Mouse (Mus musculus): ENCODE data around the gene Tacr2. TPM values are rescaled to one million over a fixed set of nuclear protein-coding genes. Genes with fewer than 3 reads are reported as not detected.
A peak's percentile ranks its signal among the peaks of the same experiment; 100 is the strongest.

The Tacr2 gene
- polyA plus RNA-seq, 1 experiment, result 0.31 TPM

GRCm38 (mm10) chr10:62252496-62253235 lies 428 bp downstream of the Tacr2 start:
- H3K4me1 ChIP-seq (ENCODE audit: control insufficient read depth, insufficient read depth, low read length), result no peaks in the 10 kb centered on the region
- H3K4me3 ChIP-seq (ENCODE audit: insufficient read depth, low read length), result no peak overlapping the region
- TF ChIP-seq CTCF (IDR thresholded peaks at IDR 0.05; ENCODE audit: extremely low read depth, insufficient read depth, low read length) (no peak), POLR2A (IDR thresholded peaks at IDR 0.05; ENCODE audit: extremely low read depth, insufficient read depth, low read length) (no peak)
- no peak overlapping the region for H3K27ac ChIP-seq (ENCODE audit: insufficient read depth, low read length)

GRCm38 (mm10) chr10:62258298-62258697 lies 6.1 kb downstream of the Tacr2 start:
- no peak for TF ChIP-seq POLR2A (IDR thresholded peaks at IDR 0.05; ENCODE audit: extremely low read depth, insufficient read depth, low read length)
- TF ChIP-seq CTCF (IDR thresholded peaks at IDR 0.05; ENCODE audit: extremely low read depth, insufficient read depth, low read length), result no peak
- no peak overlapping the region for H3K4me3 ChIP-seq (ENCODE audit: insufficient read depth, low read length)
- H3K4me1 ChIP-seq (ENCODE audit: control insufficient read depth, insufficient read depth, low read length), result no peaks in the 10 kb centered on the region
- no peak overlapping the region for H3K27ac ChIP-seq (ENCODE audit: insufficient read depth, low read length)

GRCm38 (mm10) chr10:62261115-62261886 lies 9.1 kb downstream of the Tacr2 start:
- no peaks in the 10 kb centered on the region for H3K4me1 ChIP-seq (ENCODE audit: control insufficient read depth, insufficient read depth, low read length)
- H3K4me3 ChIP-seq (ENCODE audit: insufficient read depth, low read length), result no peak overlapping the region
- no peak overlapping the region for H3K27ac ChIP-seq (ENCODE audit: insufficient read depth, low read length)
- TF ChIP-seq POLR2A (IDR thresholded peaks at IDR 0.05; ENCODE audit: extremely low read depth, insufficient read depth, low read length) (no peak), CTCF (IDR thresholded peaks at IDR 0.05; ENCODE audit: extremely low read depth, insufficient read depth, low read length) (peak; percentile 72)

GRCm38 (mm10) chr10:62264299-62264698 lies 12.1 kb downstream of the Tacr2 start:
- no peak overlapping the region for H3K27ac ChIP-seq (ENCODE audit: insufficient read depth, low read length)
- H3K4me1 ChIP-seq (ENCODE audit: control insufficient read depth, insufficient read depth, low read length), result no peaks in the 10 kb centered on the region
- no peak for TF ChIP-seq CTCF (IDR thresholded peaks at IDR 0.05; ENCODE audit: extremely low read depth, insufficient read depth, low read length)
- no peak for TF ChIP-seq POLR2A (IDR thresholded peaks at IDR 0.05; ENCODE audit: extremely low read depth, insufficient read depth, low read length)
- no peak overlapping the region for H3K4me3 ChIP-seq (ENCODE audit: insufficient read depth, low read length)

GRCm38 (mm10) chr10:62269278-62269677 lies 17.0 kb downstream of the Tacr2 start:
- H3K4me3 ChIP-seq (ENCODE audit: insufficient read depth, low read length), result no peak overlapping the region
- no peaks in the 10 kb centered on the region for H3K4me1 ChIP-seq (ENCODE audit: control insufficient read depth, insufficient read depth, low read length)
- TF ChIP-seq CTCF (IDR thresholded peaks at IDR 0.05; ENCODE audit: extremely low read depth, insufficient read depth, low read length) (no peak), POLR2A (IDR thresholded peaks at IDR 0.05; ENCODE audit: extremely low read depth, insufficient read depth, low read length) (no peak)
- H3K27ac ChIP-seq (ENCODE audit: insufficient read depth, low read length), result no peak overlapping the region

GRCm38 (mm10) chr10:62275235-62275634 lies 23.0 kb downstream of the Tacr2 start:
- TF ChIP-seq CTCF (IDR thresholded peaks at IDR 0.05; ENCODE audit: extremely low read depth, insufficient read depth, low read length) (peak; percentile 72), POLR2A (IDR thresholded peaks at IDR 0.05; ENCODE audit: extremely low read depth, insufficient read depth, low read length) (no peak)
- Histone ChIP-seq H3K4me1 (ENCODE audit: control insufficient read depth, insufficient read depth, low read length) (no peaks in the 10 kb centered on the region), H3K4me3 (ENCODE audit: insufficient read depth, low read length) (no peak overlapping the region)

GRCm38 (mm10) chr10:62277499-62278293 lies 25.5 kb downstream of the Tacr2 start:
- no peak for TF ChIP-seq POLR2A (IDR thresholded peaks at IDR 0.05; ENCODE audit: extremely low read depth, insufficient read depth, low read length)
- no peak for TF ChIP-seq CTCF (IDR thresholded peaks at IDR 0.05; ENCODE audit: extremely low read depth, insufficient read depth, low read length)

More at GRCm38 (mm10) chr10:62275235-62275634, 23.0 kb downstream of the Tacr2 start:
- no peak overlapping the region for H3K27ac ChIP-seq (ENCODE audit: insufficient read depth, low read length)

GRCm38 (mm10) chr10:62279066-62279465 lies 26.8 kb downstream of the Tacr2 start:
- no peak overlapping the region for H3K27ac ChIP-seq (ENCODE audit: insufficient read depth, low read length)
- H3K4me1 ChIP-seq (ENCODE audit: control insufficient read depth, insufficient read depth, low read length), result no peaks in the 10 kb centered on the region
- H3K4me3 ChIP-seq (ENCODE audit: insufficient read depth, low read length), result no peak overlapping the region
- TF ChIP-seq CTCF (IDR thresholded peaks at IDR 0.05; ENCODE audit: extremely low read depth, insufficient read depth, low read length) (no peak), POLR2A (IDR thresholded peaks at IDR 0.05; ENCODE audit: extremely low read depth, insufficient read depth, low read length) (no peak)

More at GRCm38 (mm10) chr10:62277499-62278293, 25.5 kb downstream of the Tacr2 start:
- no peak overlapping the region for H3K27ac ChIP-seq (ENCODE audit: insufficient read depth, low read length)
- H3K4me3 ChIP-seq (ENCODE audit: insufficient read depth, low read length), result no peak overlapping the region
- H3K4me1 ChIP-seq (ENCODE audit: control insufficient read depth, insufficient read depth, low read length), result no peaks in the 10 kb centered on the region

GRCm38 (mm10) chr10:62279671-62280070 lies 27.4 kb downstream of the Tacr2 start:
- H3K4me1 ChIP-seq (ENCODE audit: control insufficient read depth, insufficient read depth, low read length), result no peaks in the 10 kb centered on the region
- H3K4me3 ChIP-seq (ENCODE audit: insufficient read depth, low read length), result no peak overlapping the region
- no peak for TF ChIP-seq CTCF (IDR thresholded peaks at IDR 0.05; ENCODE audit: extremely low read depth, insufficient read depth, low read length)
- TF ChIP-seq POLR2A (IDR thresholded peaks at IDR 0.05; ENCODE audit: extremely low read depth, insufficient read depth, low read length), result no peak
- H3K27ac ChIP-seq (ENCODE audit: insufficient read depth, low read length), result no peak overlapping the region

Measured in cortical plate, adult 2 months (tissue).